Mouse (Mus musculus) heart, postnatal 4 days (tissue): ENCODE data around the gene Asic2. TPM values are rescaled to one million over a fixed set of nuclear protein-coding genes. Genes with fewer than 3 reads are reported as not detected.

ENCODE experiments used
- DNase-seq: peaks from one replicate; pipeline ENCODE4 v3.0.0; 2021
- total RNA-seq, 2 experiments: library from RNA; stranded (reverse); gene quantifications; 2 replicates each; pipeline ENCODE4 v1.2.3; 2021

Asic2 gene
- total RNA-seq, 2 experiments from 2014 or later: 0.11 TPM; not detected in 1

GRCm38 (mm10) chr11:81841001-81841400 lies 127.3 kb downstream of the Asic2 start:
- DNase-seq: no peak

GRCm38 (mm10) chr11:81838426-81838825 lies 129.8 kb downstream of the Asic2 start:
- no peak for DNase-seq

DNA sequence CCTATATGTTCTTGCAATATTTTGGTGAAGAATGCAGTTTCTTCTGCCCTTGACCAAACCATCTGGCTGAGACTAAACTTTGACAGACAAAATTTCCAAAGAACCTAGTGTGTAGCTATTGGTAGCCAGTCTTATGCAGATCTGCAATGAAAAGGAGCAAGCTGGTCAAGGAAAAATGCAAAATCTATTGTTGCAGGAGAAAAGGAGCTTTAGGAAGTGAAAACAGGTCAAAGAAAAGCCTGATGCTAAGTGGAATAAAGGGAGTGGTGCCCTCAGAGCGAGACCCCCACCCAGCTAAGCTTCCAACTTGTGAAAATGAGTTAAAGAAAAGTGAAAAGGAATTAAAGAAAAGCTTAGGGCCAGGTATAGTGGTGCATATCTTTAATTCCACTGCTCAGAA lies 135.9 kb downstream of the Asic2 start:
- DNase-seq: no peak

DNA sequence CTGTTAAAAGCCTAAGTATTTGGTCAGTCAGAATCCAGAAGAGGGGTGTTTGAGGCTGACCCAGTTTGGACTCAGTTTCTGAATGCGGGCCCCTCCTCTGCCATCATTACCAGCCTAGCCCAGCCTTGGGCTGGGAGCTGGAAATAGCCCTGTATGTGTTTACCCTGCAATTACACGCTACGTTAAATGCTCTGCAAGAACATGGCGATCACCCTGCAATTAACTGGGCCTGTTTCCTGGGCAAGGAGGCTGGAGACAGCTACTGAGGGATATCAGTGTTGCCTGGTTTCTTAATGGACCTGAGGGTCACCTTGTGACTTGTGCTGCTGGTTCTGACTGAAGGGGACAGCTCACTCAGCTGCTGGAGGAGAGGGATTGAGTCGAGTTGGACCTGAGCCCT lies 151.7 kb downstream of the Asic2 start:
- no peak for DNase-seq

GRCm38 (mm10) chr11:81814816-81815215 lies 153.4 kb downstream of the Asic2 start:
- DNase-seq: no peak

DNA sequence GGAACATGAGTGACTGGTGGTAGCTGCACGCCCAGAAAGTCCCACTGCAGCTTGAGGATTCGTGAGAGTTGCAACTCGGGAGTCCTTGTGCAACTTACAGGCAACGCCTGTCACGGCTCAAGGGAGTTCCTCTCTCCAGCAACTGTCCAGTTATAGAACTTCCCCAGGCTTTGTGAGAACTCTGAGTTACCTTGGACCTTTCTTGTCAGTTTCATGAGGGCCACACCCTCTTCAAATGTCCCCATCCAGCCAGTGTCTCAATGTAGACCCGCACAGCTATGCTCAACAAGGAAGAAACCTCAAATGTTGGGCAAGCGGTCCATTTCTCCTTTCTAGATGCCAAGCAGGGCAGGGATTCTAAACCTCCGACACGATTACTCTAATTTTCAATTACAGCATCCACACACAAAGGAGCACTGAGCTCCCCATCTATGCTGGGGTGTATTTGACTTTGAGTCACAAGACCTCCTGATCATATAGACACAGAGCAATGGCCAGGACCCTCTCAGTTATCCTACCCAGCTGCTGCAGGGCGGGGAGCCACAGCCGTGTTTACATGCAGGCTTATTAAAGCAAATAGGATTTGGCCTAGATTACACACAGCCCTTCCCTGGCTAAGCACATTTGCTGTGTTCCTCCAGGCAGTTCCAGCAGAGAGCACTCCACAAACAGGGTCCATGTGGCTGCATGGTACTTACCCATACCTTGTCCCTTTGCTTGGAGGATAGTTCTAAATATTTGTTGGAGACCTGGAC lies 161.2 kb downstream of the Asic2 start:
- no peak for DNase-seq

- DNase-seq: no peak
Observed at GRCm38 (mm10) chr11:81803544-81803943, 164.7 kb downstream of the Asic2 start.

GRCm38 (mm10) chr11:81802614-81803013 lies 165.6 kb downstream of the Asic2 start:
- DNase-seq: no peak

DNA sequence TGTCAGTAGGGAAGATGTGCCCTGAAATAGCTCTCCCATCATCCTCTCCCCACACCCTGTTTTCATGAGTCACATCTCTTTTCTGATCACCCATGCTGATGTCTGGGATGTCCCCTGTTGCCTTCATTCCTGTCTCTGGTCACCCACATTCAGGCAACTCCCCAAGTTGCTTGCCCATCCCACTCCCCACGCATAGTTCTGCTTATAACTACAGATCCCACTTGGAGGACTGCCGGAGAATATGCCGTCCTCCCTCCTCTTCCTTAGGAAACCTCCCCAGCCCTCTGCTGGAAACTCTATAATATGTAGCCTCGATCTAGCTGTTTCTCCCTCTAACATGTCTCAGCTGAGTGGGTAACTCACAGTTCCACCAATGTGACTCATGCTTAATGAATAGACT lies 167.4 kb downstream of the Asic2 start:
- no peak for DNase-seq

- DNase-seq: no peak
Observed at GRCm38 (mm10) chr11:81793588-81793987, 174.7 kb downstream of the Asic2 start.

DNA sequence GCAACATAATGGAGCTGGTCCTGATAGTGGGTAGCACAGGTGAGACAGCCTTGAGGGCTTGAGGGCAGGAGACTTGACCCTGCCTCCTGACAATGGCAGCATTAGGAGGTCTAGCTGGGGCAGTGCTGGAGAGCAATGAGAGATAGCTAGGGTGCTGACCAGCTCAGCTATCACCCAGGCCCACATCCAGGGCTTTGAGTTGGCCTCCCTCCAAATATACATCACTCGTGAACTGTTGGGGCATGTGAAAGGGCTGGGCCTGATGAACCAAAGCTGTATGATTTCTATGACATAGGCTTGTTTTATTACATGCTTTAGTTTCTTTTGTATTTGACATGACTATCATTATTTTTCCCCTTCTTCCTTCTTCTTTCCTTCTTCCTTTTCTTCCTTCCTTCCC lies 176.7 kb downstream of the Asic2 start:
- no peak for DNase-seq

GRCm38 (mm10) chr11:81780596-81780995 lies 187.7 kb downstream of the Asic2 start:
- peak; percentile 12 for DNase-seq

DNA sequence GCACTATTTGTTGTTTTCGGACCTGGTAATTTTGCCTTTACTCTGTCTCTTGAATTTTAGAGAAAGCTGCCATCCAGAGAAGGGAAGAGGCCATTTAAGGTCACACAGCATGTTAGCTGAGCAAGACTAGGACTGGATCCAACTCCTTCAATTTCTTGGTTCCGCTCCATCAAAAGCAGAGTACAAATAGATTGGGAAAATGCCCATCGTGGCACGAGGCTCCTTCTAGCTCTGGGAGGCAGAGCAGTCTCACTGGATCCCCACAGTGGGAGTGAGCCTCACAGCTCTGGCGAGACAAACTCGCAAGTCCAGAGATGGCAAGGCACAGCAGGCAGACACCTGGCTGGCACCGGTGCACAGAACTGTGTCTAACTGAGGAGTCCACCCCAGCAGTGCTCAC lies 188.4 kb downstream of the Asic2 start:
- DNase-seq: peak; percentile 44

DNA sequence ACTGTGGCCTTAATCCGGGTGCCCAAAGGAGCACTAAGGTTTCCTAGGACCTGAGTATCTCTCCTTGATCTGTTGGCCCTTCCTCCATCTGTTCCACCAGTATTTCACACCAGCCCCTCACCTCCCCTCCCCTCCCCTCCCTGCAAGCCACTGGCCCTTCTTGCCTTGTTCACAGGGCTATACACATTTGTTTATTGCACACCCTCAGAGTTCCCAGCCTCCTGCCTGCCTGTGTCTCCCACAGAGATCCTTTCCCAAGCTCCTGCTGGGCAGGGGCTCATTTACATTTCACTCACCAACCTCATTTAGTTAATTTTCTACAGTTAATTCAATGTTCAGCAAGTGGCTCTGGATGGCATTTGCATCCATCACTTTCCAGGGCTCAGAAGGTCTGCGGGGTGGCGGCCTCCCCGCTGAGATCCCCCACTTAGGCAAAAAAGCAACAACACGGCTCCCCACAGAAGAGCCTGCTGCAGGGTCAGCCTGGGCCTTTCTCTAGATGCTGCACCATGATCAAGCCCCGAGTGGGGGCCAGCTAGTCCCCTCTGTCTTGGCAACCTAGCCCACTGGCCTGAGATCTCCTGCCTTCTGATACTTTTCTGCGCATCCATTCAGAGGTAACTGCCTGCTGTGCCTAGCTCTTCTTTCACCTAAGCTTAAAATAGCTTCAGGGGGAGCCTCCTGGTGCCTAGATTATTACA lies 196.9 kb downstream of the Asic2 start:
- no peak for DNase-seq

DNA sequence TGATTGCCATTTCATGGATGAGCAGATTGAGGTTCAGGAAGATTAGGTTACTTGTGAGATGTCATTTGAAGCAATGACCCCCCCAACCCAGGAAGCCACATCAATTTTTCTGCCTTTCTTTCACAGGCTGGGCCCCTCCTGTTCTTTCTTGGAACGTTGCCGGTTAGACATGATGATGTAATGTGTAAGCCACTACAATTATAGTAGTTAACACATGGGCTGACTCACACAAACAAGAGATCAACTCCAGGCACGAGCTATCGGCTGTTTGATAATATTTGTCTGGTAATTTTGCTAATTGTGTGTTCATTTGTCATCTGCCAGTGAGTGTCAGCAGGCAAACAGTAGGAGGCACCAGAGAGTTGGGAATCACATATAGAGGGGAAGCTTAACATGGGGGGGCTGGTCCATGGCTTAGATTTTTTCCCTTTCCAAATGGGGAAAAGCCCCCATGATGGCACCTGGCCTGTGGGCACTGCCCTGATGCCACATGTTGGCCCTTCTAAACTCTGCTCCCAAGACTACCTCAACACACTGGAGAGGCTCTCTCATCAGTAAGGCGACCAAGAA lies 198.5 kb downstream of the Asic2 start:
- DNase-seq: no peak

GRCm38 (mm10) chr11:81768305-81768704 lies 200.0 kb downstream of the Asic2 start:
- DNase-seq: no peak

DNA sequence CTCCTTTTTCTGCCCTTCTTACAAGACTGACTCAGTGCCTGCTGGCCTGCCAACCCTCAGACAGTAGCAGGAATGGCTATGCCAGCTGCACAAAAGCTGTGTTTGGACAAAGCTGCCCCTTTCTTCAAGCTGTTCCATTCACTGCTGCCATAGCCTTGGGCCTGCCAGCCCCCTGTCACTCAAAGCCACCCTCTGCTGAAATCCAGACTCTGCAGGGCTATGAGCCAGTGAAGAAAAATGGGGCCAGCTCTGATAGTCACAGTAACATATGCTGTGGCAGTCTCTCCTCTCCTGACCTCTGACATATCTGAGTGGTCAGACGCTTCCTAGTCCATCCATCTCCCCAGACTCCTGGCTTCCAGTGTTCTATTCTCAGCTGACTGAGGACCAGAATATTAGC lies 200.5 kb downstream of the Asic2 start:
- no peak for DNase-seq

DNA sequence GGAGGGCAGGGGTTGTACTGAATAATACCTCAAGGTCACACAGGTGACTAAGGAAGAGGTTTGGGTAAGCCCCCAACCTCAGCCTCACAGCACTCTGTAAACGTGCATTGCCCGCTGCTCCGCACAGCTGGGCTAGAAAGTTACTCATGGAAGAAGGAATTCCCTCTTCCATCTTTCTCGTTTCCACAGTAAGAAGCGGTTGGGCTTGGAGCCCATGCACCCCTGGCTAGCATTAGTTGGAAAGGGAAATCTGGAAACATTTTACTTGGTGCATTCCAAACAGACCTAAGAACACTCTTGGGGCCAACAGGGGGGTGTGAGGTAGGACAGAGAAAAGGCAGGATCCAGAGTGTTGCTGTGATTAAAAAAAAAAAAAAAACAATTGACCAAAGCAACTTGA lies 203.0 kb downstream of the Asic2 start:
- no peak for DNase-seq

- DNase-seq: no peak
Observed at GRCm38 (mm10) chr11:81764778-81765177, 203.5 kb downstream of the Asic2 start.

- DNase-seq: no peak
Observed at GRCm38 (mm10) chr11:81757221-81757620, 211.0 kb downstream of the Asic2 start.

DNA sequence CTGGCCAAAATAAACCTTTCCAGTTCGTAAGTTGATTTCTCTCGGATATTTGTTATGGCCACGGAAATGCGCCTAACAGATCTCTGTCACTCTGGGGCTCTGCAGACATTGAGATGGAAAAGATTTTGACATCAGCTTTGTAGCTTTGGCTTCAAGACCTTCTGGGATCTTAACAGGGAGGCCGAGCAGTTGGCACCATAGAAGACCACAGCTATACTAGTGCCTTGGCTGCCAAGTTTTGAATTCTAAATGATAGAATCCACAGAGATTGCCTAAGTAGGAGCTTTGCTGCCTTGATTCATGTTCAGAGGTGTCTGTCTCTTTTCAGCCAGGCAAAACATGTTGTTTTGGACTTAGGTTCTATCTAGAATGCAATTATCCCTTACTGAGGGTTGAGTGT lies 217.4 kb downstream of the Asic2 start:
- DNase-seq: no peak

- DNase-seq: no peak
Observed at GRCm38 (mm10) chr11:81750016-81750415, 218.2 kb downstream of the Asic2 start.

DNA sequence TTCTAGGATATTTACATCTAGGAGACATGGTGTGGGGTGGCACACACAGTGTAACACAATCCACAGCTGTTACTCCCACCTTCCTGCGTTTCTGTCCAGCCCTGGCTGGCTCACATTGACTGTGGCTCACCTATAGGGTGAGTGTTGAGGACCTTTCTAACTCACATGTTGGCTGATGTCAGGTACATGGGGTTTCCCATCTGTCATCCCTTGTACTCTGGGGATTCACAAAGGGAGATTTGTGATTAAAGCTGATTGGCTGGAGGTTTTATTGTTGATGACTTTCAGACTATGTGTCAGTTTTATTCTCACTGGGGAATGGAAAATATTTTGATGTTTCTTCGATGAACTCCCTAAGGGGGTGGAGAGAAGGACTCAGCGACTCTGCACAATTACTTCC lies 229.3 kb downstream of the Asic2 start:
- no peak for DNase-seq

DNA sequence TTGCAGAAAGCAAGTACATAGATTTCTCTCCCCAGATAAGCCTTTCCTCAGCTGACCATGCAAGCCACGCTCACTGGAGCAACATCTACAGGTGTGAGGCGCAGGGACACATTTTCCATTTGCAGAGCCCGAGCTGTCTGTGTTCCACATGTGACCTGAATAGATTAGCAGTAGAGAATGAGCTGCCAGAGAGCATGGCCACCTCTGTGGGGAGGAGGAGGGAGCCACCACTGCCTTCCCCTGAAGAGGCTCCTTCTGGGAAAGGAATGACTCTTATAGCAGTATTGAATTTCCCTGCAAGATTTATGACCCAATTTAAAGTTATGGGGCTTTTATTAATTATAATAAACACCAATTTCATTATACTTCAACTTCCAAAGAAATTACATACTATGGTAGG lies 230.5 kb downstream of the Asic2 start:
- DNase-seq: no peak
